Mouse (Mus musculus) brain, adult 2 months (tissue): ENCODE data around the gene Aox3.
A peak's percentile ranks its signal among the peaks of the same experiment; 100 is the strongest.

Experiments
- DNase-seq: peaks from one replicate; pipeline ENCODE4 v3.0.0; 2011; ENCODE audit warnings: low read depth, low spot score

Aox3 gene

DNA sequence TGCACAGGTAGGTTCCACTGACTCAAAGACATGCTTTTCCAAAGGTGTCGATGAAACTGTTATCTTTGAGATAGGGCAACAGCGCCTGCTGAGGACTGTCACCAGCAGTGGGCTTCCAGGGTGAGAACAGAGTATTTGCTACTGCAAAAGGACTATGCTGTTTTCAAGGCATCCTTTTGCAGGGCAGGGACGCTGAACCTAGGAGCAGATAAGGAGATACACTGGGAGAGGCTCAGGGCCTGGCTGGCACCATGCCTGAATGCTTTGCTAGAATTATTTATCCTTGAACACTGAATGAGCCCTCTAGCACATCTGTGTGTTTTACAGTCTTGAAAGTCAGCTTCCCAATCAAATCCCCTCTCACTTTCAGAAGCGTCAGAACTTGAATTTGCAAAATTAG is 85.5 kb downstream of the Aox3 start:
- no peak for DNase-seq

DNA sequence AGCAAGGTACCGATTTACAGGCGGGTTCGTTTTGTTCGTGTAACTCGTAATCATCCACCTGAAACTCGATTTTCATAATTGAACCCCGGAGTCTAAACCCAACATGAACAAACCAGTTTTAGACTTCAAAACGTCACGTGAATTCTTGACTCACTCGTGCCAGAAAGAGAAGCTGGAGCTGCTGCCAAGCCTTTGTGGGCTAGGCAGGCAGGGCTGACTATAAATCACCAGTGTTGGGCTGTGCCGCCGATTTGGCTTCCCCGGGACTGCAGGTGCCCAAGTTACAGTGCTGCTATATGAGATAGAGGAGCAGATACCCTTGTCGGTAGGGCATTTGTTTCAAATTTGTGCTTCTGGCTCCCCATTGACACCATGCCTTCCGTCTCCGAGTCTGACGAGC is 97.3 kb downstream of the Aox3 start, which contains the start of gene Aox4:
Gene Aox4 (plus strand): TSS at position 195 of the 400 bp plus-strand sequence.
- peak; percentile 71 for DNase-seq

DNA sequence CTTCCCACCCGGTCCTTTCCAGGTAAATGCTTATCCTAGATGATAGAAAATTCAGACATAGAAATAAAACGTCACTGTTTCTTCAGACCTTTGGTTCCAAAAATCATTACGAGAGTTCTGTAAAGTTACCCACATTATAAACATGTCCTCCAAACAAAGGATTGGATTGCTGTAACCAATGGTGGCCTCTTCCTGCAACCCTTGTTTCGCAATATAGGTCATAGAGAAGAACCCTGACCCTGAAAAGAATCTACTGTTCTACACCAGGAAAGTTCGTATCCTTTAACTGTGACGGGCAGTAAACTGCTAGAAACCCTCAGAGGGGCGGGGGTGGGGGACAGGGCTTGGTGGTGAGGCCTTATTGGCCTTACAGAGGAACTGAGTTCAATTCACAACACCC is 99.9 kb downstream of the Aox3 start:
- no peak for DNase-seq

DNA sequence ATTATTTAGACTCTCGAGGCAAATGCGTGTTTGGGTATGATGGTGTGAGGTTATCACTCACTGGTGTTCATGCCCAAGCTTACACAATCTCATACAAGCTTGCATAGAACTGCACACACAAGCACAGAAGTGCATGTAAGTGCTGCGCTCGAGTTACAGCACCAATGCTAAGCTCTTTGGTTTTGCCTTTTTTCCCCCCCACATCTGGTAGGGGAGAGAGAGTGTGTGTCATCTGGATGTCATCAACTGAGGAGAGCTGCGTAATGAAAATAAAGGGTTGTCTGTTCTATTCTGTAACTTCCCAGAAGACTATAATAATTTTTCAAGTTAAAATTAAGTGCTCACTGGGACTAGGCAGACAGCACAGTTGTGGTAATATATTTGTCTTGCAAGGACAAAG is 100.9 kb downstream of the Aox3 start:
- DNase-seq, result no peak

DNA sequence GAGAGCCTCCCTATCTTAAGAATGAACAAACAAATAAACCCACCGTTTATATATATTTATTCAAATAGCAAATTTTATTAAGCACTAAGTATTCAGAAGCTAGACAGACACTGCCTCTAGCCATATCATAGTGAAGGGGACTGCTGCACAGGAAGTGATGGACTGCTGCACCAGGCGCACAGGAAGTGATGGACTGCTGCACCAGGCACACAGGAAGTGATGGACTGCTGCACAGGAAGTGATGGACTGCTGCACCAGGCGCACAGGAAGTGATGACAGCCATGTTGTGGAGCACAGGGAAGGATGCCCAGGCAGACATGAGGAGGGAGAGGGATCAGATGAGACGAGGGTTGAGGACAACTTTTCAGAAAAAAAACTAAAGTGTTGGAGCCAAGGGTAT is 102.4 kb downstream of the Aox3 start:
- DNase-seq, result no peak

DNA sequence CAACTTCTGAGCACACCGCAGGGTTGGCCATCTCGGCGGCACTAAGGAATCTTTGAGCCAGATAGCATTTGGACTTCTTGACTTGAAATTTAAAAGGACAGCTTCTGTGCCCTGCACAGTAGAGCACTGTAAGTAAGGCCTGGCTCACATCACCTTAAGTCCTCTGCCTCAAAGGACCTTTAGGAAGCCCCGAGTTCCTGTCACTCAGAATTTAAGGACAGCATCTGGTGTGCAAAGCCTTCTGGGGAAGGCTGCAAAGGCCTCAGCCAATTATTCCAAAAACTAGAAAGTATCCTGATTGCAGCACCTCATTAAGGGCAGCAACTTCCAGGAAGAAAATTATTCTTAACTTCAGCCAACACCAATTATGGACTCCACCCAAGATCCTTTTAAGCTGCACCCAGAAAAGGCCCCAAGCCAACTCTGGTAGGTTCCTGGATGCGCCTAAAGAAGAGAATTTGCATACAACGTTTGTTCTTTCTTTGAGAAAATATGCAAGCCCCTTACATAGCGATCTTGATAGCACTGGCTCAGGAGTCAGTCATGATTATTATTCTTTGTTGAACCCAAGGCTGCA is 103.1 kb downstream of the Aox3 start:
- DNase-seq, result peak; percentile 32

DNA sequence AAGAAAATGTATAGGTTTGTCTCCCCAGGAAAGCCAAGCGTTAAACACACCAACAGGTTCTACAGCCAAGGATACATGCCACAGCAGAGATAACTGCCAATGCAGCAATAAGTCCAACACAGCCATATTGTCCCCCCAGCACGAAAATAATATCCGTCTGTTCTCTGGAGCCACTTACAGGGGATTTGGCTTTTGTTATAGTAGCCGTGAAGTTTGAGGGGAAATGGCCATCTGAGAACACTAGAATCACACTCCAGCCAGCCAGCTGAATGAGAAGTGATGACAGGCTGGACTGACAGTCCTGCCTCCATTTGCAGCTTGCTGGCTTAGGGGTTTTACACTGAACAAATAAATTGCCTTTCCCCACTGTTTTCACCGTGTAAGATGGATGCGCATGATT is 108.1 kb downstream of the Aox3 start:
- no peak for DNase-seq

DNA sequence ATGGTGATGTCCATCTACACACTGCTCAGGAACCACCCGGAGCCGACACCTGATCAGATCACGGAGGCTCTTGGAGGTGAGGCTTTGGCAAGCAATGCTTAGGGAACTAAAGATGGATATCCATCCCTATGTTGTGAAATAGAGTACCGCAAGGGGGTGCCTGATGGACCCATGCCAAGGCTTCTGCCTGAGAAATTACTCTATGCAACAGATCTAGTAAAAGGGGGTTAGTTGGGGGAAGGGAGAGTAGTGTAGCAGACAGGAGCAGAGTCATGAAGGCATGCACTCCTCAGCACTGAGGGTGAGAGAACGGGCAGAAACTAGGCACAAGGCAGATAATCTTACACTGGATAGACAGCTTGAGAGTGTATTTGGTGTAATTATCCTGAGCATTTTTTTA is 108.9 kb downstream of the Aox3 start:
- no peak for DNase-seq

DNA sequence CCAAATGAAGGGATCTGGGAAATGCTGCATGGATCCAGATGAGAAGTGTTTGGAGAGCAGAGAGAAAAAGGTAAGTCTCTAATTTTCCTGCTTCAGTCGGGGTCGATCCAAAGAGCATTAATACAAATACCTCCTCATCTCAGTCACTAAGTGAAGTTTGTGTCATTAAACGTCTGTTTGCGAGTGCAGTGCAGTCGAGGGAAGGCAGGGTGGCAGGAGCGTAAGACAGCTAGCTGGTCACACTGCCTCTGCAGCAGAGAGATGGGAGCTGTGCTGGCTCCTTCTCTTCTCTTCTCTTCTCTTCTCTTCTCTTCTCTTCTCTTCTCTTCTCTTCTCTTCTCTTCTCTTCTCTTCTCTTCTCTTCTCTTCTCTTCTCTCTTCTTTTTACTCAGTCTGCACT is 115.2 kb downstream of the Aox3 start:
- DNase-seq, result no peak

DNA sequence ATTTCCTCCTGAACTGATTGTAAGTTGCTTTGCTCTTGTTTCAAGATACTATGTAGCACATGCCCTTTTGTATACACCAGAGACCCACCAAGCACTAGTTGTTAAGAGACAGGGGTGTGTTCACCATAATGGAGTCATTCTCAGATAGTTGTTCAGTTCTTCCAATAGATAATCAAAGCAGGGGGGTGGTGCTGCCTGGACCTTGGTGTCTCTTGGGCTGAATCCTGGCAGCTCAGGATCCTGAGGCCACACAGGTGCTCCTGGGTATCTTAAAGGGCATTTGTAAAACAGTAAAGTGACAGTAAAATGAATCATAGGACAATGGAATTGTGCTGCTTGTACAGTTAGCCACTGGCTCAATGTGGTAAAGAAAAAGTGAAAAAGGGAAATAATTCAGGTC is 116.0 kb downstream of the Aox3 start:
- no peak for DNase-seq

DNA sequence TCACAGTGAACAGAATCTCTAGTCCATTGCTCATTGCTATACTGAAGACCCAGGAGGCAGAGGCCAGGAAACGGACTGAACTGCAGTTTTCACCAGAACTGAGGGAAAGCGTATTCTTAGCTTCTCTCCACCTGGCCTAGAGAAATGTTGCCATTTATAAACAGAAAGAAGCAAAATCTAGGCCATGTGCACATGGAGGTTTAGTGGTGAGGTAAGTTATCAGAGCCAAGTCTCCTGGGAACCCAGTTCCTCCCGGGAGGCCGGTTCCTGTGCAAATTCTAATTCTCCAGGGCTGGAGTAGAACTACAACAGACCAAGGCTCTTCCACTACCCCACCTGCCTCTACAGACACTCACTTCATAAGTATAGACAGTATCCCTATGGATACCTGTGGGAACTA is 116.8 kb downstream of the Aox3 start:
- peak; percentile 26 for DNase-seq

DNA sequence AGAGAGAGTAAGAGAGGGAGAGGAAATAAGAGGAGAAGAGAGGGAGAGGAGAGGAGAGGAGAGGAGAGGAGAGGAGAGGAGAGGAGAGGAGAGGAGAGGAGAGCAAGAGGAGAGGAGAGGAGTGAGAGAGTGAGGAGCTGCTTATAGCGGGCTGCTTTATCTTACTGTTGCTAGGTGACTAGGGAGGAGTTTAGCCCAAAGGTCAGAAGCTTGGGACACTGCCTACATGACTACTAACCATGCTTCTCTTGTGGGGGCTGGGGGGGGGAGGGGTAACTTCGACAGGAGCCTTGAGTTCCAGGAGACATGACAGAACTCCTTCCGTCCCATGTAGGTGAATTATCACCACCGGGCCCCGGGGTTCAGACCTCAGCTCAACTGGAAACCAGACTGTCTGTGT is 117.6 kb downstream of the Aox3 start:
- DNase-seq, result no peak

DNA sequence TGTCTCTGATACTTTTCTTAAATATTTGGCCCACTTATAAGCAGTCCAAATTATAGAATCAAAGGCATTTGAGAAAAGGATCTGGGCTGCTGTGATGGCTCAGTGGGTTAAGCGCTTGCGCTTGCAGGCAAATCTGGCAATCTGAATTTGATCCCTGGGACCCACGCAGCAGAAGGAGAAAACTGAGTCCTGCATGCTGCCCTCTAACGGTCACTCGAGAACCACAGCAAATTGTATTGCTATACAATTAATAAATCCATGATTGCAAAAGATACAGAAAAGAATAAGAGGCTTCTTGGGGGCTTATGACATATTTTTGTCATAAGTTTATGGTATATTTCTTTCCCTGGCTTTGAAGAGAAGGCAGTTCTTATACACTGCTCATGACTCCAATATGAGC is 122.5 kb downstream of the Aox3 start:
- DNase-seq, result no peak

DNA sequence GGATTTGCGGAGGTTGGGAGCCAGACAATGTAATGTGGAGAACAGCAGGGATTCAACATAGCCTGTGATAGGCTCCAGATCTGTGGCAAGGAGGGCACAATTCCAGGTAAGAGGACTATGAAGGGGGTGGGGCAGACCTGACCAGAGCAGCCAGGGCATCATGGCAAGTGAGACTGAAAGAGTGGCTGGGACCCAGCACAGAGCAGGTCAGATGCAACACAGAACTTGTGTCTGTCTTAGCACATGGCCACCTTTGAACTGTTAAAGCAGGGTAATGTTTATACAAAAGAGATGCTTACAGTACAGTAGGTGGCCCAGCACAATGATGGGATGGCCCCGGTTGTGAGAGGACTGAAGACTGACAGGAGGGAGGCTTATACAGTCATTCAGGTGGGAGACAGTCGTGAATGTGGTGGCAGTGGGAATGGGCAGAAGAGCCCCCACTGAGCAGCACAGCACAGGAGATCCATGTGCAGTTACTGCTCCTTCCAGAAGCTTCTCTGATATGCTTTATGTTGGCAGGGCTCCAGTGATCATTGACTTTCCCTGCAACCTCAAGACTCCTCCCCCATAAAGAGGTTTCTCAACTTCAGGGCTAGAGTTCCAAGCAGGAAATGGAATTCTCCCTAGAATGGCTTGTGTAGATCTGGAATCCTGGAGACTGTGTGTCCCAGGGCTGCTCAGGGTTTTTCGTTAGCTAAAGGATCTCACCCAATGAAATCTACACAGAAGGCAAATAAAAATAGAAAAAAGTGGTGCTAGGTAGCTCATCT is 124.8 kb downstream of the Aox3 start:
- no peak for DNase-seq

DNA sequence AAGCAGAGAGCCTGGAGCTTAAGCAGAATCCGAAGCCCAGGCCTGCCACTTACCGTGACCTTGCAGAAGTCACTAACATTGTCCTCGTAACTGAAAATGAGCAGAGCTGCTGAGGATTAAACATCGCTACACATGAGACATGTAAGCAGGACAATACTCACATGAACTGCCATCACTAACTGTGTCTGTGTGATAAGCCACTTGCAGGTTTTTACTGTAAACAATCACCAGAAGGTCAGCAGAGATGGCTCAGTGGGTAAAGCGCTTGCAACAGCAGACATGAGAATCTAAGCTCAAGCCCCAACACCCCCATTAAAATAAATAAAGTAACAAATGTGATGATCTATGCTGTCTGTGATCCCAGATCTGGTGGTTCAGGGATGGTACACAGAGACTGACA is 125.5 kb downstream of the Aox3 start:
- DNase-seq, result no peak

DNA sequence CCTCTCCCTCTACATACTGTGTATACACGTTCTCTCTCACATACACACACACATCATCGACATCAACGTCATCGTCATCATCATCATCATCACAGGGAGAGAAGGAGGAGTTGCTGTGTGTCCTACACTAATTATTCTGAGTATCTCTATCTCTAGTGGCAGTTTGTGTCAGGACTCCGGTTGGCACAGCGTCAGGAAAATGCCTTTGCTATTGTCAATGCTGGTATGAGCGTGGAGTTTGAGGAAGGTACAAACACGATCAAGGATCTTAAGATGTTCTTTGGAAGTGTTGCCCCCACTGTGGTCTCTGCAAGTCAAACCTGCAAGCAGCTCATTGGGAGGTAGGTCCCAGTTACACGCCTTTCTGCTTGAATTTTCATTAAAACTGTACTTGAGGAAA is 126.0 kb downstream of the Aox3 start:
- DNase-seq, result no peak

DNA sequence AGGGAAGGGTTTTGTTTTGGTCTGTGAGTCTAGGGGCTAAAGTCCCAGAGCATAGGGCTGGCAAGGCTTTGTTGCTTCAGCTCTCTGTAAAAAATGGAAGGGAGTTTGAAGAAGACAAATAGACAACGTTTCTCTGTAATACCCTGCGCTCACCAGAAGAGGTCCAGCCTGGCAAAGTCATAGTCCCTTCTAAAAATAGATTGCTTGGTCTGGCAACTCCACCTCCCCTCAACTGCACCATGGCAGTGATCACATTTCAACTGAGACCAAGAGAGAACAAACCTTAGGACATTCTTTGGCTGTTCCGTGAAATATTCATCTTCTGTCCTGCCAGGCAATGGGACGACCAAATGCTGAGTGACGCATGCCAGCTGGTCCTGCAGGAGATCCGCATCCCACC is 127.4 kb downstream of the Aox3 start:
- DNase-seq, result no peak

DNA sequence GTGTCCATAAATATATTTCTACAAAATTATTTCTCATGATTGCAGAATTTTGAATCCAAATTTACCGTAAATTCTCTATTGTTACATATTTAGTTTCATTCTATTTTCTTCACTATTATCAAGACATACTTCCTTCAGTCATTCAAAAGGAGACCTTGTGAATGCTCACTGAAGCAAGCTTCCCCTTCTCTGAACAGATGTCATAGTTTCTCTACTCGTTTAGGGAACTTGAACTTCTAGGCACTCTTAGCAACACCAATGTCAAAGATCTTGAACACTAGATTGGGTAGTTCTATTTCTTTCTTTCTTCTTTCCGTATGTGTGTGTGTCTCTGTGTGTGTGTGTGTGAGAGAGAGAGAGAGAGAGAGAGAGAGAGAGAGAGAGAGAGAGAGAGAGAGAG is 131.6 kb downstream of the Aox3 start:
- DNase-seq, result no peak

DNA sequence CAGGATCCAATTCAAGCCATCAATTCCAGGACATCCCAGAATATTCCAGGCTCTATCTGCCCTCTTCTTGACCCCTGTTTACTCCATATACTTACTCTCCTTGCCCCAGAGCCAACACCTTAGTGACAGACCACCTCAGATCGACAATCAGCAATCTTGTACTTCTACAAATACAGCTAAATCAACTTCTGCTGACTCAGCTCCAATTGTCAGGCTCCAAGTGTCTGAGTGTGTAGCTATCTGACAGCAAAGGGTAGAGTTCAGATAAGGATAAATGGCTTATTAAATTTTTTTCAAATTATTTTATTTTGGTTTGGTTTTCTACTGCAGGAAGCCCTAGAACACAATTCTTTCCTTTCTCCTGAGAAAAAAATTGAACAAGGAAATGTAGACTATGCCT is 135.6 kb downstream of the Aox3 start:
- no peak for DNase-seq
